Mouse (Mus musculus): ENCODE measurements around the gene Sp7. TPM values are rescaled to one million over a fixed set of nuclear protein-coding genes. Genes with fewer than 3 reads are reported as not detected.

Sp7 gene
- polyA plus RNA-seq (2015; fragmentation: Nextera tagmentation; extraction: Ambion mirVana): 12.6 and 18.1 TPM in 2 replicates

DNA sequence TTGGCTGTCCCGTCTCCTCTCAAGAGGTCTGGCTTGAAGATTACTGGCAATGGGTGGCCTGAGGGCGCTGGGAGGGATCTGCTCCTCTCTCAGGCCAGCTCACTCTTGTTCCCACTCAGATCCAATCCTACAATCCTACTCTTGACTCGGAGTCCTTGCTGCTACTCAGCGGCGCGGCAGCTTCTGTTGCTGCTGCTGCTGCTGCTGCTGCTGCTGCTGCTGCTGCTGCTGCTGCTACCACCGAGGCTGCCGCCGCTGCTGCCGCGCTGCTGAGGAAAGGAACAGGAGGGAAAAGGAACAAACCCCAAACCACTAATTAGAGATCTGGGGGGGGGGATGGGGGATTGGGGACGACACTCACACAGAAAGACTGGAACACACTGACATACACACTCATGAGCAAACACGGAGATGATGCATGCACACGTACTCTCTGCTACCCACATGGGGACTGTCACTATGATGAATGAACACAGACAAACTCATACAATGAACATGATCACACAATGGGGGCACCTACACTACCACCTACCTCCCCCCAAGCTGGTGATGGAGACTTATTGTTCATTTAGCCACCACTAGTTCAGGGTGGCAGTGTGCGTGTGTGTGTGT lies at the start of gene Sp7:
Gene Sp7 (minus strand): TSS at position 450 of the 612 bp plus-strand sequence.
- WGBS: 7% methylated on average over 15 of the region's 15 CpGs
- peak within 1 kb of the TSS; percentile 20; the same call in 1 of the 2 replicates for H3K9ac ChIP-seq
- peak within 1 kb of the TSS; percentile 29 for H3K4me3 ChIP-seq
- H3K4me2 ChIP-seq: peak within 1 kb of the TSS; percentile 47
- H3K4me1 ChIP-seq: peaks cover 35% of the 10 kb centered on the region
- peaks cover 10% of the 10 kb centered on the region for H3K27me3 ChIP-seq
- no peaks in the 10 kb centered on the region for H3K9me3 ChIP-seq
- no peak for ATAC-seq (ENCODE audit: insufficient number of reproducible peaks, low FRiP score, low TSS enrichment, low read depth)
- no peaks in the 10 kb centered on the region for H3K36me3 ChIP-seq
- 0 out of 2 replicates have a peak within 1 kb of the TSS, but pooled peaks have one; percentile 40 for H3K27ac ChIP-seq

DNA sequence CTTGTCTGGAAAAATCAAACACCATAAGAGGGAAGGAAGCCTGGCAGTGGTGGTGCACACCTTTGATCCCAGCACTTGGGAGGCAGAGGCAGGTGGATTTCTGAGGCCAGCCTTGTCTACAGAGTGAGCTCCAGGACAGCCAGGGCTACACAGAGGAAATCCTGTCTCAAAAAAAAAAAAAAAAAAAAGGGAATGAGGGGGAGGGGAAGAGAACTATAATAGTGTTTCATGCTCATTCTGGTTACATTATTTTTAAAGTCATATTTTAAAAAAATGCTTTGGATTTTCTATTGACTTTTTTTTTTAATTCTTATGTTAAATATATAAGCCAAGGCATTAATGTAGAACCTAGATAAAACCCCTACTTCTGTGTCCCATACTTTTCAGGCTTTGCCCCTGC lies 46.7 kb upstream of the Sp7 start:
- H3K27me3 ChIP-seq: no peaks in the 10 kb centered on the region
- no peak overlapping the region for H3K27ac ChIP-seq
- peaks cover 23% of the 10 kb centered on the region for H3K4me1 ChIP-seq
- no peaks in the 10 kb centered on the region for H3K9me3 ChIP-seq
- H3K4me3 ChIP-seq: no peak overlapping the region
- H3K36me3 ChIP-seq: peaks cover 47% of the 10 kb centered on the region
- no peak overlapping the region for H3K4me2 ChIP-seq
- H3K9ac ChIP-seq: no peak overlapping the region
- no peak for ATAC-seq (ENCODE audit: insufficient number of reproducible peaks, low FRiP score, low TSS enrichment, low read depth)

DNA sequence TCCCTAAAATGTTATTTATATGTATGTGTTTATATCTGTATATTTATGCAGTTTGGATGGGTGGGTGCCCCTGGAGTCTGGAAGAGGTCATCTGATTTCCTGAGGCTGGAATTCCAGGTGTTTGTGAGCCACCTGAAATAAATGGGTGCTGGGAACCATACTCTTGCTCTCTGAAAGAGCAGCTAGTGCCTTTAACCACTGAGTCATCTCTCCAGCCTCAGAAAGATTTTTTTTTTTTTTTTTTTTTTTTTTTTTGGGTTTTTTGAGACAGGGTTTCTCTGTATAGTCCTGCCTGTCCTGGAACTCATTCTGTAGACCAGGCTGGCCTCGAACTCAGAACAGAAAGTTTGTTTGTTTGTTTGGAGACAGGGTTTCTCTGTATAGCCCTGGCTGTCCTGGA lies 44.1 kb upstream of the Sp7 start:
- Histone ChIP-seq H3K9ac (no peak overlapping the region), H3K4me2 (no peak overlapping the region), H3K4me1 (peaks cover 38% of the 10 kb centered on the region), H3K27me3 (no peaks in the 10 kb centered on the region), H3K27ac (no peak overlapping the region), H3K36me3 (peaks cover 56% of the 10 kb centered on the region), H3K9me3 (no peaks in the 10 kb centered on the region), H3K4me3 (no peak overlapping the region)
- ATAC-seq (ENCODE audit: insufficient number of reproducible peaks, low FRiP score, low TSS enrichment, low read depth): no peak
- WGBS: 81% methylated on average over 1 of the region's 1 CpGs

DNA sequence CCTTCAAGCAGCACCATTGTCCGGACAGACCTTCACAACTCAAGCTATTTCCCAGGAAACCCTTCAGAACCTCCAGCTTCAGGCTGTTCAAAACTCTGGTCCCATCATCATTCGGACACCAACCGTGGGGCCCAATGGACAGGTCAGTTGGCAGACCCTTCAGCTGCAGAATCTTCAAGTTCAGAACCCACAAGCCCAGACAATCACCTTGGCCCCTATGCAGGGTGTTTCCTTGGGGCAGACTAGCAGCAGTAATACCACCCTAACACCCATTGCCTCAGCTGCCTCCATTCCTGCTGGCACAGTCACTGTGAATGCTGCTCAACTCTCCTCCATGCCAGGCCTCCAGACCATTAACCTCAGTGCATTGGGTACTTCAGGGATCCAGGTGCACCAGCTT lies 42.3 kb upstream of the Sp7 start:
- no peak overlapping the region for H3K4me3 ChIP-seq
- H3K4me1 ChIP-seq: peaks cover 41% of the 10 kb centered on the region
- H3K36me3 ChIP-seq: peaks cover 55% of the 10 kb centered on the region

DNA sequence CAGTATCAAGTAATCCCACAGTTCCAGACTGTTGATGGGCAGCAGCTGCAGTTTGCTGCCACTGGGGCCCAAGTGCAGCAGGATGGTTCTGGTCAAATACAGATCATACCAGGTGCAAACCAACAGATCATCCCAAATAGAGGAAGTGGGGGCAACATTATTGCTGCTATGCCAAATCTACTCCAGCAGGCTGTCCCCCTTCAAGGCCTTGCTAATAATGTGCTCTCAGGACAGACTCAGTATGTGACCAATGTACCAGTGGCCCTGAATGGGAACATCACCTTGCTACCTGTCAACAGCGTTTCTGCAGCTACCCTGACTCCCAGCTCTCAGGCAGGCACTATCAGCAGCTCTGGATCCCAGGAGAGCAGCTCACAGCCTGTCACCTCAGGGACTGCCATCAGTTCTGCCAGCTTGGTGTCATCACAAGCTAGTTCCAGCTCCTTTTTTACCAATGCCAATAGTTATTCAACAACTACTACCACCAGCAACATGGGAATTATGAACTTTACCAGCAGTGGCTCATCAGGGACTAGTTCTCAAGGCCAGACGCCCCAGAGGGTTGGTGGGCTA lies 41.7 kb upstream of the Sp7 start:
- WGBS: 82% methylated on average over 2 of the region's 2 CpGs
- Histone ChIP-seq H3K27me3 (no peaks in the 10 kb centered on the region), H3K4me1 (peaks cover 41% of the 10 kb centered on the region), H3K4me3 (no peak overlapping the region), H3K9me3 (no peaks in the 10 kb centered on the region), H3K27ac (no peak overlapping the region), H3K4me2 (no peak overlapping the region), H3K36me3 (peaks cover 50% of the 10 kb centered on the region), H3K9ac (no peak overlapping the region)
- no peak for ATAC-seq (ENCODE audit: insufficient number of reproducible peaks, low FRiP score, low TSS enrichment, low read depth)

More for the DNA sequence above, 42.3 kb upstream of the Sp7 start:
- no peaks in the 10 kb centered on the region for H3K9me3 ChIP-seq
- no peak for ATAC-seq (ENCODE audit: insufficient number of reproducible peaks, low FRiP score, low TSS enrichment, low read depth)
- no peaks in the 10 kb centered on the region for H3K27me3 ChIP-seq
- H3K9ac ChIP-seq: no peak overlapping the region
- peak overlapping the region; percentile 1; the same call in 1 of the 2 replicates for H3K4me2 ChIP-seq
- 98% methylated on average over 3 of the region's 3 CpGs for WGBS
- H3K27ac ChIP-seq: no peak overlapping the region

DNA sequence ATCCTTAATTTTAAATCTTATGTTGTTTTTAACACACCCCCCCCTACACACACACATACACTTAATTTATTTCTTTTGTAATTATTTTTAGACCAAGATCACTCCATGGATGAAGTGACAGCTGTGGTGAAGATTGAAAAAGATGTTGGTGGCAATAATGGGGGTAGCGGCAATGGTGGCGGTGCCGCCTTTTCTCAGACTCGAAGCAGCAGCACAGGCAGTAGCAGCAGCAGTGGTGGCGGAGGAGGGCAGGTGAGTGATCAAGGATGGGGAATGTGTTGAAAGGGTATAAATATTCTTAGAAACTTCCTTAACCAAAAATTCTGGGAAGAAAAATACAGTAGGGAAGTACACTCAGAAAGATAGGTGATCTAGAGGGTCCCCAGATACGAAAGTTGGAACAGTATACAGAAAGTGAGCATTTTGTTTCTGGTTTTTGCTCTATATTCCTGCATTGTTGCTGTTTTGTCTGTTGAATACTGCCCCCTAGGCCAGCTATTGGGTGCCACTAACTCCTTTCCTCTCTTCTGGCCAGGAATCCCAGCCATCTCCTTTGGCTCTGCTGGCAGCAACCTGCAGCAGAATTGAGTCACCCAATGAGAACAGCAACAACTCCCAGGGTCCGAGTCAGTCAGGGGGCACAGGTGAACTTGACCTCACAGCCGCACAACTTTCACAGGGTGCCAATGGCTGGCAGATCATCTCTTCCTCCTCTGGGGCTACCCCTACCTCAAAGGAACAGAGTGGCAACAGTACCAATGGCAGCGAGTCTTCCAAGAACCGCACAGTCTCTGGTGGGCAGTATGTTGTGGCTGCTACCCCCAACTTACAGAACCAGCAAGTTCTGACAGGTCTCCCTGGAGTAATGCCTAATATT lies 40.9 kb upstream of the Sp7 start:
- no peak for ATAC-seq (ENCODE audit: insufficient number of reproducible peaks, low FRiP score, low TSS enrichment, low read depth)
- no peaks in the 10 kb centered on the region for H3K9me3 ChIP-seq
- no peak overlapping the region for H3K4me2 ChIP-seq
- no peak overlapping the region for H3K9ac ChIP-seq
- no peak overlapping the region for H3K27ac ChIP-seq
- no peaks in the 10 kb centered on the region for H3K27me3 ChIP-seq
- peak overlapping the region; percentile 64; the same call in 1 of the 2 replicates for H3K4me3 ChIP-seq
- H3K36me3 ChIP-seq: peaks cover 45% of the 10 kb centered on the region
- WGBS: 90% methylated on average over 10 of the region's 10 CpGs
- H3K4me1 ChIP-seq: peaks cover 41% of the 10 kb centered on the region

DNA sequence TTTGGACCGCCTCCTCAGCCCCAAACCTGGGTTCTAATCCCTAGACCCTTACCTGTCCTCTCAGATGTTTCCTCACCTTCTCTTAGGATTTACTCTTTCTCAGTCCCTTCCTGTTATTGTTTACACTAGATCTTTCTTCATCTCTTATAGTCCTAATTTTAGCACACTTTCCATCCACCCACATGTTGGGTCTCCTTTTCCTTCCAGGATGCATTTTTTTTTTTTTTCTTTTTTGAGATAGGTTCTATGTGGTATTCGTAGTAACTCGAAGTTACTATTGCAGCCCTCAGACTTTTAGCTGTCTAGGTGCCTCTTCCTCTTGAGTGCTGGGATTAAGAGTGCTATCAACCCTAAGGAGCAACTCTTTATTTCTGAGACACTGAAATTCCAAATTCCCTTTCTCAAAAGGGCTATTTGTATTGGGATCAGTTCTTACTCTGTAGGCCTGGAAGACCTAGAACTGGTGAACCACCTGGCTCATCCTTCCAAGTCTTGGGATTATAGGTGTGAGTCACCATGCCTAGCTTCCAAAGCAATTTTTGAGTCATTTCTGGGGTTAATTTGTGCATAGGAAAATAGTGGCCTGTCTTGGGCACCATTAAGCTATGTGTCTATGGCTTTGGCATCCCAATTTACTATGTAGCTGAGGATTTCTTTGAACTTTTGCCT lies 40.1 kb upstream of the Sp7 start:
- Histone ChIP-seq H3K36me3 (peaks cover 36% of the 10 kb centered on the region), H3K9me3 (no peaks in the 10 kb centered on the region), H3K4me1 (peaks cover 41% of the 10 kb centered on the region), H3K27me3 (no peaks in the 10 kb centered on the region), H3K27ac (peak overlapping the region; percentile 98), H3K4me3 (peak overlapping the region; percentile 64), H3K4me2 (peak overlapping the region; percentile 44), H3K9ac (peak overlapping the region; percentile 91; the same call in 1 of the 2 replicates)
- WGBS: 20% methylated on average over 3 of the region's 3 CpGs
- no peak for ATAC-seq (ENCODE audit: insufficient number of reproducible peaks, low FRiP score, low TSS enrichment, low read depth)

DNA sequence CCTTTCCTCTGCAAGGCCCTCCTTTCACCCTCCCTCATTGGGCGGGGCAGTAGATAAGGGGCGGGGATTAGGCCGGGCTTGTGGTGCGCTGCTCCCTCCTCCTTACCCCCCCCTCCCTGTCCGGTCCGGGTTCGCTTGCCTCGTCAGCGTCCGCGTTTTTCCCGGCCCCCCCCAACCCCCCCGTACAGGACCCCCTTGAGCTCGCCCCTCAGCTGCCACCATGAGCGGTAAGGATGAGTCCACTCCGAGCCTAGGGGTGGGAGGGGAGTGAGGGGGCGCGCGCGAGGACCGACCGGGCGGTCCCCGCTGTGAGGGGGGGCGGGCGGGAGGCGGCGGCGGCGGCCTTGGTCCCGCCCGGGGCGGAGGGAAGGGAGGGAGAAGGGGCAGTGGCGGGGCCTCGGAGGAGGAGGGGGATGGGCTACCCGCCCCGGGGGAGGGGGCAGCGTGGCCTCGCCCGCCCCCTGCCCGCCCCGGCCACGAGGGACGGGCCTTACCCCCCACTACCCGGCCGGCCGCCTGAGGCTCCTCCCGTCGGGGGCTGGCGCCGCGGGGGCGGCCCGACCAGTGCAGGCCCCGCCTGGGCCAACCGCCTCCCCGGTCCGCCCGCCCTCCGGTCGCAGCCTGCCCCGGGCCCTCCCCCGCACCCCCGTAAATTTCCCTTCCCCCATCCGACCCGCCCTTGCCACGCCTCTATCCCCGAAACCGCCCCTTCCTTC lies 39.4 kb upstream of the Sp7 start:
- 0% methylated on average over 30 of the region's 69 CpGs for WGBS
- Histone ChIP-seq H3K36me3 (peaks cover 30% of the 10 kb centered on the region), H3K4me1 (peaks cover 35% of the 10 kb centered on the region), H3K27ac (peak overlapping the region; percentile 98), H3K4me2 (peak overlapping the region; percentile 44), H3K4me3 (peak overlapping the region; percentile 64), H3K27me3 (no peaks in the 10 kb centered on the region), H3K9ac (peak overlapping the region; percentile 91), H3K9me3 (no peaks in the 10 kb centered on the region)
- ATAC-seq (ENCODE audit: insufficient number of reproducible peaks, low FRiP score, low TSS enrichment, low read depth): peak; percentile 12

DNA sequence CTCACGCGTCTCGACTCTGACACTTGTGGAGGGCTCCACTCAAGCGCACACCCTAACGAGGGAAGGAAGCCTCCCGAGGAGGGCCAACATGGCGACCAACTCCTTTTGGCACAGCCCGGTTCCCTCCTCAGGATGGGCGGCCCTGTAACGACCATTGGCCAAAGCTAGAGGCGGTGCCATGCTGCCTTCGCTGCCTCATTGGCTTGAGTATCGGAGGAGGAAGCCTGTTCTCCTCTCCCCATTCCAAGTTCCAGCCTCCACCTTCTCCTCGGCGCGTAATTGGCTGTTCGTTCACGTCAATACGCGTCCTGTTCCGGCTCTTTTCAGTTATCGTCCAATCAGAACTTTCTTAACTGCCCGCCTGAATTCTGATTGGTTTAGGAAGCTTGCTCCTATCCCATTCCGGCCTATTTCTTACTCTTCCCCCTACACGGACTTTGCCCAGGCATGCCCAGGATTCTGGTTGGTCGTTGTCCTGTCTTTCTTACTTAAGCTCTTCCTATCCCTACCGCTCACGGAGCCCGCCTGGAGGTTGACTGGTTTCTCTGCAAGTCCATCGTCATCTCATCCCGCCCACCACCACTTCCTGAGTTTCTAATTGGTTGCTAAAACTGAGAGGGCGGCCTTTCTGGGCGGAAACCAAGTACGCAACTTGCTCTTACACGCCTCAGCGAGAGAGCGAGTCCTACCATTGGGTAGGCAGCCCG lies 38.7 kb upstream of the Sp7 start, which contains the start of gene Sp1:
Gene Sp1 (plus strand): TSS at position 655 of the 707 bp plus-strand sequence.
- peak; percentile 97 for ATAC-seq (ENCODE audit: insufficient number of reproducible peaks, low FRiP score, low TSS enrichment, low read depth)
- peaks cover 36% of the 10 kb centered on the region for H3K4me1 ChIP-seq
- no peaks in the 10 kb centered on the region for H3K9me3 ChIP-seq
- peak within 1 kb of the TSS; percentile 91 for H3K9ac ChIP-seq
- peak within 1 kb of the TSS; percentile 59 for H3K4me2 ChIP-seq
- WGBS: under 1% methylated on average over 38 of the region's 38 CpGs
- H3K27me3 ChIP-seq: no peaks in the 10 kb centered on the region
- peak within 1 kb of the TSS; percentile 100 for H3K27ac ChIP-seq
- peaks cover 28% of the 10 kb centered on the region for H3K36me3 ChIP-seq
- peak within 1 kb of the TSS; percentile 64 for H3K4me3 ChIP-seq

DNA sequence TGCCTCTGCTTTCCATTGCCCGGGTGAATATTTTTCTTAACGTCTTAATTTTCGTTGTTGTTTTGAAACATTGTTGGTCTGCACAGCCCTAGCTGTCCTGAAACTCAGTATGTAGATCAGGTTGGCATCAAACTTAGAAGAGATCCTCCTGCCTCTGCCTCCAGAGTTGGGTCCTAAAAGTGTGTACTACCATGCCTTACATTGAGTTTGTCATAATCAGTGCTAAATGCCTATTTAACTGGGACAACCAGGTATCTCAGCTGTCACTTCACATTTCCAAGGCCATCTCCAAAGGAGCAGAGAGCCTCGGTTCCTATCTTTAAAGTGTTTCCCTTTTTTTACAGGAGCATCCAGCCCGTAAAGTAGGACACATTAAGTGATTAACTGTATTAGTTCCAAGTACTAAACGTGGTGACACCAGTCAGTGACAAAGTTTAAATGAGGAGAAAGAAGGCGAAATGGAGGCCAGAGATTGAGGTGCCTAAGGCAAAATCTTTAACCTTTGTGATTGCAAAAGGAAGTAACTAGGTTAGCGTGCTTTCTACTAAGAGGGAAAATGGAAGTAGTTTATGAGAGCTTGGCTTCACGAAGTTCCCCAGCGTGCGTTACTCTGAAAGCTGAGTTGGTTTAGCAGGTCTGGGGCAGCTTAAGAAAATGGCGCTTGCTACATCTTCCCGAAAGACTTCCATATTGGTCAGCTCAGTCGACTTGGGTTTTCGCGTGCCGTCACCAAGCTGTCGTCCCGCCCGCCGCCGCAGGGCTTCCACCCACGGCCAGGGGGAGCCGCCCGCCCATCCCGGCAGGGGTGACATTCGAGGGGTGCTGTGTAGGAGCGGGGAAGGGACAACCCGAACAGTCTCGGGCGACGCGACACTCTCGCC lies 37.9 kb upstream of the Sp7 start:
- Histone ChIP-seq H3K4me3 (peak overlapping the region; percentile 55), H3K4me2 (peak overlapping the region; percentile 59), H3K9me3 (no peaks in the 10 kb centered on the region), H3K9ac (peak overlapping the region; percentile 66), H3K36me3 (peaks cover 20% of the 10 kb centered on the region), H3K27ac (peak overlapping the region; percentile 100), H3K27me3 (no peaks in the 10 kb centered on the region), H3K4me1 (peaks cover 38% of the 10 kb centered on the region)
- ATAC-seq (ENCODE audit: insufficient number of reproducible peaks, low FRiP score, low TSS enrichment, low read depth): peak; percentile 17
- WGBS: 14% methylated on average over 34 of the region's 34 CpGs

Measured in limb, embryonic 15.5 days (tissue).